Comparison of ENCODE assay signal across 29 mouse cellular contexts in genomic region chr2:169843553-169843952, GRCm38 (mm10).
DNase-seq lines count a peak whose midpoint lies in the region; ATAC-seq and TF ChIP-seq lines count a peak whose summit lies in the region.
"Had no signal": no experiment of that assay in that cellular context is flagged by ENCODE, and none has a peak within 500 bp of the region (broad histone marks: within the 10 kb centered on the region; RNA-seq: fewer than 3 reads in every experiment).

No protein-coding gene starts in this region.

- H3K9me3 ChIP-seq in kidney, embryonic 14.5 days (ENCODE audit: control insufficient read depth, low read length) = no peaks in the 10 kb centered on the region
- H3K9me3 ChIP-seq in lung, embryonic 16.5 days (ENCODE audit: control insufficient read depth, low read length) = no peaks in the 10 kb centered on the region
- H3K9me3 ChIP-seq in limb, embryonic 11.5 days (ENCODE audit: control insufficient read depth, low read length) = no peaks in the 10 kb centered on the region
- H3K9me3 ChIP-seq in hindbrain, embryonic 11.5 days (ENCODE audit: control insufficient read depth, low read length) = no peaks in the 10 kb centered on the region
- H3K9me3 ChIP-seq: forebrain, embryonic 13.5 days; heart, embryonic 12.5 days; liver, embryonic 12.5 days; midbrain, embryonic 13.5 days had no signal

- DNase-seq in kidney, adult 18-20 months = no peak
- DNase-seq in lung, adult 2 months = no peak
- DNase-seq in limb, embryonic 11.5 days (ENCODE audit: low spot score) = peak; percentile 61
- DNase-seq in hindbrain, embryonic 11.5 days (ENCODE audit: low spot score) = no peak
- DNase-seq in frontal cortex, postnatal 25 days (ENCODE audit: low spot score in 2 of 2) = no peak
- DNase-seq: adrenal gland, postnatal 25 days; cerebellum, adult 11-12 months; cerebellum, adult 9-11 months; embryo, embryonic 11 days; gastrocnemius, adult 2 months; heart, adult 2 months; heart, postnatal 4 days; kidney, adult 11 months; kidney, postnatal 14 days; liver, postnatal 0 days; lung, postnatal 4 days; retina, postnatal 1 day; right cerebral cortex, postnatal 14 days; thymus, postnatal 4 days had no signal

- no peak for TF ChIP-seq CTCF in lung, adult 2 months (IDR thresholded peaks at IDR 0.05; ENCODE audit: insufficient read depth, low read length)

- 51% methylated on average over 6 of the region's 6 CpGs for WGBS in kidney, embryonic 14.5 days
- 63% methylated on average over 6 of the region's 6 CpGs for WGBS in lung, embryonic 16.5 days
- 79% methylated on average over 6 of the region's 6 CpGs for whole genome bisulfite sequencing in lung, adult 2 months
- 15% methylated on average over 6 of the region's 6 CpGs for WGBS in limb, embryonic 11.5 days
- WGBS in hindbrain, embryonic 11.5 days = 80% methylated on average over 6 of the region's 6 CpGs

- H3K27ac ChIP-seq in kidney, embryonic 14.5 days (ENCODE audit: low read depth, low read length) = no peak overlapping the region
- H3K27ac ChIP-seq in lung, embryonic 16.5 days (ENCODE audit: low read length) = 0 out of 2 replicates have a peak overlapping the region, but pooled peaks have one; percentile 28
- H3K27ac ChIP-seq in limb, embryonic 11.5 days (replicated peaks; ENCODE audit: low read depth, low read length) = peak overlapping the region; percentile 68
- no peak overlapping the region for H3K27ac ChIP-seq in hindbrain, embryonic 11.5 days (ENCODE audit: low read depth, low read length)
- H3K27ac ChIP-seq: forebrain, embryonic 13.5 days; gastrocnemius, adult 2 months; heart, adult 2 months; hindbrain, embryonic 14.5 days; left cerebral cortex, adult 2 months; liver, embryonic 12.5 days; midbrain, embryonic 13.5 days had no signal

- TF ChIP-seq POLR2A in lung, adult 2 months (IDR thresholded peaks at IDR 0.05; ENCODE audit: borderline replicate concordance, extremely low read depth, low read depth, low read length) = no peak

- H3K4me2 ChIP-seq in kidney, embryonic 14.5 days (replicated peaks; ENCODE audit: low read depth, low read length) = no peak overlapping the region
- H3K4me2 ChIP-seq in lung, embryonic 16.5 days (ENCODE audit: low read depth, low read length) = no peak overlapping the region
- H3K4me2 ChIP-seq in limb, embryonic 11.5 days (ENCODE audit: low read depth, severe bottlenecking) = no peak overlapping the region
- no peak overlapping the region for H3K4me2 ChIP-seq in hindbrain, embryonic 11.5 days (replicated peaks; ENCODE audit: low read depth, low read length)
- H3K4me2 ChIP-seq: forebrain, embryonic 13.5 days; heart, embryonic 12.5 days; hindbrain, embryonic 14.5 days; liver, embryonic 12.5 days; midbrain, embryonic 13.5 days had no signal

- no peaks in the 10 kb centered on the region for H3K36me3 ChIP-seq in kidney, embryonic 14.5 days (ENCODE audit: control insufficient read depth, insufficient read depth, low read length)
- H3K36me3 ChIP-seq in lung, embryonic 16.5 days (ENCODE audit: control insufficient read depth, insufficient read depth, low read length) = no peaks in the 10 kb centered on the region
- no peaks in the 10 kb centered on the region for H3K36me3 ChIP-seq in limb, embryonic 11.5 days (ENCODE audit: control insufficient read depth, insufficient read depth, low read length)
- H3K36me3 ChIP-seq in hindbrain, embryonic 11.5 days (ENCODE audit: control insufficient read depth, insufficient read depth, low read length) = no peaks in the 10 kb centered on the region
- H3K36me3 ChIP-seq: G1E; heart, embryonic 12.5 days; liver, embryonic 12.5 days; midbrain, embryonic 13.5 days had no signal

- 0 out of 2 replicates have a peak, but pooled peaks cover 6% of the 10 kb centered on the region for H3K4me1 ChIP-seq in kidney, embryonic 14.5 days (ENCODE audit: control insufficient read depth, insufficient read depth, low read length)
- 0 out of 2 replicates have a peak, but pooled peaks cover 3% of the 10 kb centered on the region for H3K4me1 ChIP-seq in lung, embryonic 16.5 days (replicated peaks; ENCODE audit: control insufficient read depth, insufficient read depth, low read length)
- H3K4me1 ChIP-seq in lung, adult 2 months (ENCODE audit: control insufficient read depth, insufficient read depth, low read length) = no peaks in the 10 kb centered on the region
- H3K4me1 ChIP-seq in limb, embryonic 11.5 days (ENCODE audit: control insufficient read depth, insufficient read depth, low read length) = peaks cover 16% of the 10 kb centered on the region
- H3K4me1 ChIP-seq in hindbrain, embryonic 11.5 days (replicated peaks; ENCODE audit: control insufficient read depth, insufficient read depth, low read length) = no peaks in the 10 kb centered on the region
- H3K4me1 ChIP-seq: forebrain, embryonic 13.5 days; heart, embryonic 12.5 days; liver, embryonic 12.5 days; megakaryocyte, embryonic 14.5 days; midbrain, embryonic 13.5 days had no signal

- ATAC-seq in kidney, embryonic 14.5 days (ENCODE audit: low FRiP score, low TSS enrichment) = 0 out of 2 replicates have a peak, but pooled peaks have one; percentile 6
- peak; percentile 67; the same call in 1 of the 2 replicates for ATAC-seq in lung, embryonic 16.5 days (ENCODE audit: low read depth)
- ATAC-seq in limb, embryonic 11.5 days (ENCODE audit: insufficient number of reproducible peaks, low FRiP score, low TSS enrichment, low read depth) = peak; percentile 69; the same call in 1 of the 2 replicates
- ATAC-seq in hindbrain, embryonic 11.5 days (ENCODE audit: low FRiP score) = no peak
- ATAC-seq: forebrain, embryonic 13.5 days; liver, embryonic 12.5 days; liver, postnatal 0 days; midbrain, embryonic 13.5 days had no signal

- H3K4me3 ChIP-seq in kidney, embryonic 14.5 days (ENCODE audit: low read length) = no peak overlapping the region
- H3K4me3 ChIP-seq in lung, embryonic 16.5 days (ENCODE audit: low read length) = no peak overlapping the region
- no peak overlapping the region for H3K4me3 ChIP-seq in lung, adult 2 months (replicated peaks; ENCODE audit: extremely low read depth, low read depth, low read length)
- H3K4me3 ChIP-seq in limb, embryonic 11.5 days (ENCODE audit: low read depth, low read length) = no peak overlapping the region
- no peak overlapping the region for H3K4me3 ChIP-seq in hindbrain, embryonic 11.5 days (ENCODE audit: low read depth, low read length)
- H3K4me3 ChIP-seq: forebrain, embryonic 13.5 days; gastrocnemius, adult 2 months; heart, adult 2 months; heart, embryonic 12.5 days; left cerebral cortex, adult 2 months; liver, embryonic 12.5 days; megakaryocyte, embryonic 14.5 days; midbrain, embryonic 13.5 days had no signal

- no peak overlapping the region for H3K9ac ChIP-seq in kidney, embryonic 14.5 days (ENCODE audit: low read depth, low read length)
- no peak overlapping the region for H3K9ac ChIP-seq in lung, embryonic 16.5 days (ENCODE audit: low read length)
- H3K9ac ChIP-seq in limb, embryonic 11.5 days (ENCODE audit: low read length) = no peak overlapping the region
- H3K9ac ChIP-seq in hindbrain, embryonic 11.5 days (ENCODE audit: low read depth, low read length) = no peak overlapping the region
- H3K9ac ChIP-seq: forebrain, embryonic 13.5 days; heart, embryonic 12.5 days; hindbrain, embryonic 14.5 days; liver, embryonic 12.5 days; liver, postnatal 0 days; midbrain, embryonic 13.5 days had no signal

- H3K27me3 ChIP-seq in kidney, embryonic 14.5 days (ENCODE audit: control insufficient read depth, insufficient read depth, low read length) = no peaks in the 10 kb centered on the region
- no peaks in the 10 kb centered on the region for H3K27me3 ChIP-seq in lung, embryonic 16.5 days (ENCODE audit: control insufficient read depth, insufficient read depth, low read depth, low read length)
- H3K27me3 ChIP-seq in limb, embryonic 11.5 days (ENCODE audit: control insufficient read depth, insufficient read depth, low read length) = no peaks in the 10 kb centered on the region
- no peaks in the 10 kb centered on the region for H3K27me3 ChIP-seq in hindbrain, embryonic 11.5 days (ENCODE audit: control insufficient read depth, insufficient read depth, low read length)
- H3K27me3 ChIP-seq: forebrain, embryonic 13.5 days; liver, embryonic 12.5 days; megakaryocyte, embryonic 14.5 days; midbrain, embryonic 13.5 days had no signal

Comparison
In these comparisons a context has a peak if more than half of its experiments do, and no peak if none do; other contexts are left out.
1. H3K27ac ChIP-seq: peak in lung, embryonic 16.5 days (single experiment) and limb, embryonic 11.5 days (single experiment); none in kidney, embryonic 14.5 days (single experiment) and hindbrain, embryonic 11.5 days (single experiment).